Mouse (Mus musculus) midbrain, embryonic 16.5 days (tissue): ENCODE data around the gene Cmya5. TPM values are rescaled to one million over a fixed set of nuclear protein-coding genes. Genes with fewer than 3 reads are reported as not detected.
A peak's percentile ranks its signal among the peaks of the same experiment; 100 is the strongest.

Experiments used
- ATAC-seq: fragments of 200-750 bp; cut with Nextera tagmentation; 2 replicates; pipeline ENCODE4 v1.8.0; 2017; ENCODE audit warnings: moderate TSS enrichment
- H3K27ac ChIP-seq: fragments of 300-500 bp; sonication (generic); 2 replicates; pipeline ENCODE4 v1.5.1; 2014; ENCODE audit warnings: mild to moderate bottlenecking, low read length, mixed read lengths
- H3K27me3 ChIP-seq: fragments of 300-500 bp; sonication (generic); 2 replicates; pipeline ENCODE4 v1.6.1; 2014; ENCODE audit warnings: low read depth, low read length, mixed read lengths; ENCODE audit not compliant: control insufficient read depth, insufficient read depth
- H3K36me3 ChIP-seq: fragments of 300-500 bp; sonication (generic); 2 replicates; pipeline ENCODE4 v1.6.1; 2014; ENCODE audit warnings: mild to moderate bottlenecking, low read length, moderate library complexity, mixed read lengths; ENCODE audit not compliant: control insufficient read depth, insufficient read depth
- H3K4me1 ChIP-seq: fragments of 300-500 bp; sonication (generic); 2 replicates; pipeline ENCODE4 v1.6.1; 2014; ENCODE audit warnings: mild to moderate bottlenecking, low read length, mixed read lengths; ENCODE audit not compliant: control insufficient read depth, insufficient read depth
- H3K4me2 ChIP-seq: fragments of 300-500 bp; sonication (generic); 2 replicates; pipeline ENCODE4 v1.6.1; 2014; ENCODE audit warnings: mild to moderate bottlenecking, low read length, mixed read lengths
- H3K4me3 ChIP-seq: fragments of 300-500 bp; sonication (generic); 2 replicates; pipeline ENCODE4 v1.5.1; 2014; ENCODE audit warnings: low read depth, mild to moderate bottlenecking, low read length, moderate library complexity, mixed read lengths
- H3K9ac ChIP-seq: fragments of 300-500 bp; sonication (generic); 2 replicates; pipeline ENCODE4 v1.6.1; 2014; ENCODE audit warnings: low read depth, low read length, mixed read lengths
- H3K9me3 ChIP-seq: fragments of 300-500 bp; sonication (generic); replicated peaks from 2 replicates; pipeline ENCODE4 v1.6.1; 2014; ENCODE audit warnings: mild to moderate bottlenecking, low read length, mixed read lengths; ENCODE audit not compliant: control insufficient read depth, poor library complexity, severe bottlenecking
- WGBS: fragments of 180-500 bp; shearing (Covaris S2); extraction: QIAGEN DNeasy Blood & Tissue Kit; methylation state at CpG from one replicate; pipeline ENCODE4 v1.1.7; 2014; 5-methylcytosine and 5-hydroxymethylcytosine counted together
- polyA plus RNA-seq: library from polyadenylated mRNA; unstranded; fragments of >200 nt; fragmentation: Nextera tagmentation; extraction: Ambion mirVana; gene quantifications from 2 replicates; pipeline ENCODE4 v1.2.1, GENCODE M21; 2015

Cmya5 gene
- polyA plus RNA-seq, 1 experiment from 2014 or later = 0.15 TPM

GRCm38 (mm10) chr13:93136251-93136650, 8.3 kb downstream of the Cmya5 start:
- ATAC-seq = no peak
- no peak overlapping the region for H3K4me3 ChIP-seq
- no peak overlapping the region for H3K9ac ChIP-seq
- no peaks in the 10 kb centered on the region for H3K36me3 ChIP-seq
- H3K4me2 ChIP-seq = no peak overlapping the region
- H3K27me3 ChIP-seq = no peaks in the 10 kb centered on the region
- no peaks in the 10 kb centered on the region for H3K9me3 ChIP-seq
- H3K4me1 ChIP-seq = no peaks in the 10 kb centered on the region
- WGBS = 86% methylated on average over 1 of the region's 1 CpGs
- no peak overlapping the region for H3K27ac ChIP-seq

- ATAC-seq = no peak
- WGBS = 86% methylated on average over 2 of the region's 2 CpGs
- Histone ChIP-seq H3K4me3 (no peak overlapping the region), H3K9me3 (no peaks in the 10 kb centered on the region), H3K9ac (no peak overlapping the region), H3K4me2 (no peak overlapping the region), H3K27ac (no peak overlapping the region), H3K36me3 (no peaks in the 10 kb centered on the region), H3K4me1 (no peaks in the 10 kb centered on the region), H3K27me3 (no peaks in the 10 kb centered on the region)
Observed at GRCm38 (mm10) chr13:93135501-93135900, 9.0 kb downstream of the Cmya5 start.

- no peak for ATAC-seq
- 94% methylated on average over 3 of the region's 3 CpGs for WGBS
- H3K9me3 ChIP-seq = no peaks in the 10 kb centered on the region
- H3K27me3 ChIP-seq = no peaks in the 10 kb centered on the region
- no peak overlapping the region for H3K4me2 ChIP-seq
- no peak overlapping the region for H3K9ac ChIP-seq
- no peaks in the 10 kb centered on the region for H3K36me3 ChIP-seq
- H3K4me1 ChIP-seq = no peaks in the 10 kb centered on the region
- no peak overlapping the region for H3K27ac ChIP-seq
- no peak overlapping the region for H3K4me3 ChIP-seq
Observed at GRCm38 (mm10) chr13:93130674-93131073, 13.8 kb downstream of the Cmya5 start.

- no peaks in the 10 kb centered on the region for H3K36me3 ChIP-seq
- no peaks in the 10 kb centered on the region for H3K9me3 ChIP-seq
- H3K4me2 ChIP-seq = no peak overlapping the region
- H3K27me3 ChIP-seq = no peaks in the 10 kb centered on the region
- H3K4me1 ChIP-seq = no peaks in the 10 kb centered on the region
- no peak overlapping the region for H3K9ac ChIP-seq
- H3K27ac ChIP-seq = no peak overlapping the region
- WGBS = 39% methylated on average over 5 of the region's 5 CpGs
- H3K4me3 ChIP-seq = no peak overlapping the region
- ATAC-seq = peak; percentile 67; the same call in 1 of the 2 replicates
Observed at GRCm38 (mm10) chr13:93128961-93129360, 15.6 kb downstream of the Cmya5 start.

- ATAC-seq = 0 out of 2 replicates have a peak, but pooled peaks have one; percentile 58
- Histone ChIP-seq H3K9me3 (no peaks in the 10 kb centered on the region), H3K27me3 (no peaks in the 10 kb centered on the region), H3K9ac (no peak overlapping the region), H3K4me3 (no peak overlapping the region), H3K4me1 (no peaks in the 10 kb centered on the region), H3K27ac (peak overlapping the region; percentile 18), H3K36me3 (no peaks in the 10 kb centered on the region), H3K4me2 (no peak overlapping the region)
- WGBS = 63% methylated on average over 8 of the region's 8 CpGs
Observed at GRCm38 (mm10) chr13:93128111-93128860, 16.2 kb downstream of the Cmya5 start.

GRCm38 (mm10) chr13:93122321-93122720, 22.2 kb downstream of the Cmya5 start:
- no peaks in the 10 kb centered on the region for H3K9me3 ChIP-seq
- H3K9ac ChIP-seq = no peak overlapping the region
- no peak for ATAC-seq
- no peak overlapping the region for H3K4me2 ChIP-seq
- no peak overlapping the region for H3K27ac ChIP-seq
- H3K4me1 ChIP-seq = no peaks in the 10 kb centered on the region
- no peaks in the 10 kb centered on the region for H3K36me3 ChIP-seq
- no peak overlapping the region for H3K4me3 ChIP-seq
- no peaks in the 10 kb centered on the region for H3K27me3 ChIP-seq
- 92% methylated on average over 9 of the region's 9 CpGs for WGBS

GRCm38 (mm10) chr13:93117241-93117640, 27.3 kb downstream of the Cmya5 start:
- Histone ChIP-seq H3K27me3 (no peaks in the 10 kb centered on the region), H3K4me2 (no peak overlapping the region), H3K4me1 (no peaks in the 10 kb centered on the region), H3K27ac (no peak overlapping the region), H3K4me3 (no peak overlapping the region), H3K9me3 (no peaks in the 10 kb centered on the region), H3K36me3 (no peaks in the 10 kb centered on the region), H3K9ac (no peak overlapping the region)
- 79% methylated on average over 7 of the region's 7 CpGs for WGBS
- no peak for ATAC-seq

- H3K4me1 ChIP-seq = no peaks in the 10 kb centered on the region
- H3K27ac ChIP-seq = no peak overlapping the region
- no peaks in the 10 kb centered on the region for H3K27me3 ChIP-seq
- H3K9me3 ChIP-seq = no peaks in the 10 kb centered on the region
- no peak overlapping the region for H3K4me3 ChIP-seq
- no peak for ATAC-seq
- no peak overlapping the region for H3K4me2 ChIP-seq
- H3K9ac ChIP-seq = no peak overlapping the region
- 62% methylated on average over 4 of the region's 4 CpGs for WGBS
- no peaks in the 10 kb centered on the region for H3K36me3 ChIP-seq
Observed at GRCm38 (mm10) chr13:93102340-93103090, 42.0 kb downstream of the Cmya5 start.

GRCm38 (mm10) chr13:93098596-93098995, 45.9 kb downstream of the Cmya5 start:
- no peak overlapping the region for H3K27ac ChIP-seq
- H3K9me3 ChIP-seq = no peaks in the 10 kb centered on the region
- H3K9ac ChIP-seq = no peak overlapping the region
- WGBS = 85% methylated on average over 3 of the region's 3 CpGs
- no peak overlapping the region for H3K4me2 ChIP-seq
- no peaks in the 10 kb centered on the region for H3K36me3 ChIP-seq
- H3K27me3 ChIP-seq = no peaks in the 10 kb centered on the region
- no peak for ATAC-seq
- H3K4me1 ChIP-seq = no peaks in the 10 kb centered on the region
- H3K4me3 ChIP-seq = no peak overlapping the region
